Mouse (Mus musculus) liver, embryonic 14.5 days (tissue): ENCODE measurements around the gene Scarb1.

Experiments
- CTCF ChIP-seq: IDR thresholded peaks from 2 replicates; pipeline ENCODE4 v1.5.1; 2016; ENCODE audit warnings: antibody characterized with exemption, low read depth, control low read depth
- EP300 ChIP-seq: IDR thresholded peaks from 2 replicates; pipeline ENCODE4 v1.6.1; 2016; ENCODE audit warnings: antibody characterized with exemption, low read depth

- TF ChIP-seq EP300 (no peak), CTCF (no peak)
Observed at GRCm38 (mm10) chr5:125325285-125325684, 15.6 kb downstream of the Scarb1 start.
